Mouse (Mus musculus) E14TG2a.4 (cell line): ENCODE results near the gene Shisa4.

Source experiments
- H3K27me3 ChIP-seq: 2 replicates; pipeline ENCODE4 v1.6.1; 2014; ENCODE audit warnings: low read length, control low read depth; ENCODE audit not compliant: insufficient read depth
- H3K36me3 ChIP-seq: 2 replicates; pipeline ENCODE4 v1.6.1; 2014; ENCODE audit warnings: low read length, control low read depth; ENCODE audit not compliant: insufficient read depth
- H3K4me1 ChIP-seq: replicated peaks from 2 replicates; pipeline ENCODE4 v1.6.1; 2014; ENCODE audit warnings: low read depth, low read length, control low read depth
- H3K4me3 ChIP-seq: replicated peaks from 2 replicates; pipeline ENCODE4 v1.5.1; 2014; ENCODE audit warnings: mild to moderate bottlenecking, low read length
- H3K9me3 ChIP-seq: 2 replicates; pipeline ENCODE4 v1.6.1; 2014; ENCODE audit warnings: low read length, control low read depth
- CTCF ChIP-seq: conservative IDR thresholded peaks from 2 replicates; pipeline ENCODE4 v1.5.1; 2014; ENCODE audit warnings: low read length
- NANOG ChIP-seq: IDR thresholded peaks from 2 replicates; pipeline ENCODE4 v1.6.1; 2014; ENCODE audit warnings: borderline replicate concordance, low read length, mixed read lengths
- POU5F1 ChIP-seq: IDR thresholded peaks from 2 replicates; pipeline ENCODE4 v1.6.1; 2014; ENCODE audit warnings: low read length, borderline replicate concordance

Gene Shisa4

GRCm38 (mm10) chr1:135369415-135369814 lies 5.6 kb downstream of the Shisa4 start:
- Histone ChIP-seq H3K4me1 (peaks cover 46% of the 10 kb centered on the region), H3K27me3 (peaks cover 44% of the 10 kb centered on the region), H3K4me3 (0 out of 2 replicates have a peak overlapping the region, but pooled peaks have one; percentile 75), H3K9me3 (no peaks in the 10 kb centered on the region), H3K36me3 (no peaks in the 10 kb centered on the region)
- TF ChIP-seq CTCF (no peak), POU5F1 (no peak), NANOG (no peak)

DNA sequence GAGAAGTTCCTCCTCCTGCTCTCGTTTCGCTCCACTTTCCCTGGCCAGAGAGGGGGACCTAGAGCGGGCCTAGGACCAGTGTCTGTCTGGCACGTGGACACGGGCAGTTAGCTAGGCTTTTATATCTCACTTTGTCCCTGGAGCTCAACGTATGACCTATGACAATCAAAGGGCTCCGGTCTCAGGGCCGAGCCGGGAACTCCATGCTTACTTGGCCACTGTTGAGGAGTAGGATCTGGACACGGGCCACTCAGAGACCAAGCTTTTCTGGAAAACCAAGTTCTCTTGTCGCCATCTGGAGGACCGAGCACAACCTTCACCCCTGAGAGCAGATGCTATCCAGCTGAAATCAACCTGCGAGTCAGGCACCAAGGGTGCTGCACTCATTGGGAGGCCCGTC lies 6.1 kb downstream of the Shisa4 start:
- Histone ChIP-seq H3K4me1 (peaks cover 46% of the 10 kb centered on the region), H3K4me3 (peak overlapping the region; percentile 75), H3K9me3 (no peaks in the 10 kb centered on the region), H3K27me3 (peaks cover 40% of the 10 kb centered on the region), H3K36me3 (no peaks in the 10 kb centered on the region)
- TF ChIP-seq NANOG: no peak
- no peak for TF ChIP-seq POU5F1
- TF ChIP-seq CTCF: no peak

GRCm38 (mm10) chr1:135368245-135368644 lies 6.8 kb downstream of the Shisa4 start:
- H3K27me3 ChIP-seq: peaks cover 34% of the 10 kb centered on the region
- TF ChIP-seq CTCF (peak; percentile 74), POU5F1 (no peak), NANOG (no peak)
- H3K4me1 ChIP-seq: peaks cover 51% of the 10 kb centered on the region
- H3K36me3 ChIP-seq: no peaks in the 10 kb centered on the region
- no peaks in the 10 kb centered on the region for H3K9me3 ChIP-seq
- H3K4me3 ChIP-seq: peak overlapping the region; percentile 75

DNA sequence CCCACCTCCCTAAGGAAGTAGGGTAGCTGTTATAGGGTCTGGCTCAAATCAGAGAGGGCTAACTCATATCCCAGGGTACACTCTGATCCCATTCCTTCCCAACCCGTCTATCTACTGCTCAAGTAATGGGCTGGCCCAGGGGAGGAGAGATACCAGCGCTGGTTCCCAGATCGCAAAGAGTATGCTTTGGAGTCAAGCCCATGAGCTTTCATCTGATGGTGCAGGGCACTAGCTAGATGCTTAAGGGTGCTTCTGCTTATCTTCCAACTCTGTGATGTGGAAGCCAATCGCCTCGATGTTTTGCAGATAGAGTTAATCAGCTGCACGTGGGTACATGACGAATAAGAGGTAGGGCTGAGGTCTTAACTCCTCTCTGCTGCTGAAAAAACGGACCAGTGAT lies 7.4 kb downstream of the Shisa4 start:
- Histone ChIP-seq H3K9me3 (no peaks in the 10 kb centered on the region), H3K4me3 (no peak overlapping the region), H3K27me3 (peaks cover 28% of the 10 kb centered on the region), H3K4me1 (peaks cover 51% of the 10 kb centered on the region), H3K36me3 (no peaks in the 10 kb centered on the region)
- TF ChIP-seq POU5F1: no peak
- no peak for TF ChIP-seq NANOG
- TF ChIP-seq CTCF: no peak

- Histone ChIP-seq H3K4me1 (peaks cover 51% of the 10 kb centered on the region), H3K9me3 (no peaks in the 10 kb centered on the region), H3K4me3 (no peak overlapping the region), H3K36me3 (no peaks in the 10 kb centered on the region), H3K27me3 (peaks cover 22% of the 10 kb centered on the region)
- no peak for TF ChIP-seq NANOG
- TF ChIP-seq POU5F1: no peak
- no peak for TF ChIP-seq CTCF
Observed at GRCm38 (mm10) chr1:135367005-135367404, 8.0 kb downstream of the Shisa4 start.

- Histone ChIP-seq H3K4me3 (no peak overlapping the region), H3K27me3 (peaks cover 16% of the 10 kb centered on the region), H3K4me1 (peaks cover 51% of the 10 kb centered on the region), H3K9me3 (no peaks in the 10 kb centered on the region), H3K36me3 (no peaks in the 10 kb centered on the region)
- TF ChIP-seq POU5F1 (no peak), CTCF (no peak), NANOG (no peak)
Observed at GRCm38 (mm10) chr1:135366380-135366779, 8.7 kb downstream of the Shisa4 start.

GRCm38 (mm10) chr1:135363446-135363845 lies 11.6 kb downstream of the Shisa4 start:
- no peak overlapping the region for H3K4me3 ChIP-seq
- no peaks in the 10 kb centered on the region for H3K36me3 ChIP-seq
- no peaks in the 10 kb centered on the region for H3K9me3 ChIP-seq
- peaks cover 7% of the 10 kb centered on the region; the same call in 1 of the 2 replicates for H3K27me3 ChIP-seq
- peaks cover 48% of the 10 kb centered on the region for H3K4me1 ChIP-seq
- TF ChIP-seq NANOG (no peak), CTCF (no peak), POU5F1 (no peak)

- H3K27me3 ChIP-seq: peaks cover 16% of the 10 kb centered on the region; the same call in 1 of the 2 replicates
- H3K9me3 ChIP-seq: no peaks in the 10 kb centered on the region
- no peak for TF ChIP-seq POU5F1
- TF ChIP-seq NANOG: no peak
- TF ChIP-seq CTCF: peak; percentile 62
- no peak overlapping the region for H3K4me3 ChIP-seq
- H3K36me3 ChIP-seq: no peaks in the 10 kb centered on the region
- H3K4me1 ChIP-seq: peaks cover 42% of the 10 kb centered on the region
Observed at GRCm38 (mm10) chr1:135362115-135362514, 12.9 kb downstream of the Shisa4 start.

DNA sequence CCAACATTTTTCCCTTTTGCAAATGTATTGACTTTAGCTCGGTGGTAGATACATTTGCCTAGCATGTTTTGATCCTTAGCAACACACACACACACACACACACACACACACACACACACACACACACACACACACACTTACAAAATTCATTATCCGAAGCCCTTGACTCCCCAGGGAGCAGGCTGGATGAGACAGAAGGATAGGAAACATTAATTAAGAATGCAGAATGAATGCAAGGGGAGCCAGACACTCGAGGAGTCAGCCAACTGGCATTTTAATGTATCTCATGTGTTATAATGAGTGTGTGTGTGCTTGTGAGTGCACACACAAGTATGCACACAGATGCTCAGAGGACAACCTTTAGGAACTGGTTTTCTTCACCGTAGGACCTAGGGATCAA lies 13.5 kb downstream of the Shisa4 start:
- Histone ChIP-seq H3K9me3 (no peaks in the 10 kb centered on the region), H3K4me3 (no peak overlapping the region), H3K4me1 (peaks cover 37% of the 10 kb centered on the region), H3K27me3 (peaks cover 19% of the 10 kb centered on the region), H3K36me3 (no peaks in the 10 kb centered on the region)
- TF ChIP-seq NANOG: no peak
- TF ChIP-seq POU5F1: no peak
- no peak for TF ChIP-seq CTCF
